Mouse (Mus musculus) T-helper 2 cell (primary cell): ENCODE measurements around the gene Rps15.

Experiments
- in situ Hi-C: fragments of 300-600 bp; cut with MboI, MseI; formaldehyde crosslinking; loops from one replicate; pipeline ENCODE4 v1.15.1; 2025; ENCODE audit warnings: high pct_unique_total_duplicates

Rps15 gene

DNA sequence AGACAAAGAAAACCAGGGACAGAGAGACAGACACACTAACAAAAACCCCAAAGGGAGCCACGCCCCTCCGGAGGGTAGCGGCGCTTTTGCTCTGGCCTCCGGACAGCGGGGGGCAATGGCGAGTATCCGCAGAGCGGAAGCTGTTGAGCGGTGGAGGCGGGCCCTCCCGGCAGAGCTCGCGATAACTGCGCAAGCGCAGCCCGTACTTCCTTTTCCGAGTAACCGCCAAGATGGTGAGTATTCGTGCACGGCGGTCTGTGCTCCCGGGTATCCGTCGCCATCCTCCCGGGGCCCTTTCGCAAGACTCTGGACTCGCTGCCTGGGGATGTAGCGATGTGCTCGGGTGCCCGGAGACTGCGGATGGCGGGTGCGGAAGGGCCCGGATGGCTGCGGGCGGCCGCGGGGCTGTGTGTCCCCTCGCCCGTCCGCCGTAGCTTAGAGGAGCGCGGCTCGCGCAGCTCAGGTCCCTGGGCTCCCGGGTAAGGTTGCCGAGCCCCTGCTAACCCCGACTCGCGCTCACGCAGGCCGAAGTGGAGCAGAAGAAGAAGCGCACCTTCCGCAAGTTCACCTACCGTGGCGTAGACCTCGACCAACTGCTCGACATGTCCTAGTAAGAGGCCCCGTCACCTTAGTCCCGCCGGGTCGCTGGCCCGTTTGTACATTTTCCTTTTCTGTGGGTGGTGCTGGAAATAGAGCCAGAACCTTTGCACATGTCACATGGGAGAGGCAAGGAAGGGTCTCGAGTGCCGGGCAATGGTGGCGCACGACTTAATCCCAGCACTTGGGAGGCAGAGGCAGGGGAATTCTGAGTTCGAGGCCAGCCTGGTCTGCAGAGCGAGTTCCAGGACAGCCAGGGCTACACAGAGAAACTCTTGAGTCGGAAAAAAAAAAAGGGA is at the start of gene Rps15:
Rps15 (plus strand) TSS at position 203 of the 896 bp plus-strand sequence.
- in situ Hi-C loops, result no loop called here

- in situ Hi-C loops, result no loop called here
Measured at GRCm38 (mm10) chr10:80242607-80243006, 49.6 kb upstream of the Rps15 start.

GRCm38 (mm10) chr10:80244791-80245399 is 47.4 kb upstream of the Rps15 start:
- in situ Hi-C loops, result loop anchor here (5.0 kb wide), 1 partner anchor 68 kb away; the partner anchor contains the start of gene Efna2

DNA sequence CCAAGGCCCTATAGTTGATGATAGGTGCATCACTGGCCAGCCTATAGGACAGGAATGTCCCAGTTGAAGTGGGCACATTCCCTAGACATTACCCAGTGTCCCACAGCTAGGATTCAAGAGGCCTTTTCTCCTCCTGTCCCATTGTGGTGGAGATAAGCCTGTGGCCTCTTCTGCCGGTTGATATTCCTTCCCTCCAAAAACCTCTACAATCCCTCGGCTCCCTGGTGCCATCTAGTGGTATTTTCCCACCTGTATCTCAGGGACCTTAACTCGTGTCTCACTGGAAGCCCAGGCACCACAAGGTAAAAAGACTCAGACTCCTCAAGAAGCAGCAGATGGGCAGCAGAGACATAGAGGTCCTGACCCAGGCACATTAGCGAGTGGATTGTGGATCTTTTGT is 46.7 kb upstream of the Rps15 start:
- in situ Hi-C loops, result loop anchor here (5.0 kb wide), 1 partner anchor 68 kb away; the partner anchor contains the start of gene Efna2

GRCm38 (mm10) chr10:80247849-80248248 is 44.4 kb upstream of the Rps15 start:
- in situ Hi-C loops, result loop anchor here (5.0 kb wide), 1 partner anchor 71 kb away; the partner anchor contains the start of gene Efna2

DNA sequence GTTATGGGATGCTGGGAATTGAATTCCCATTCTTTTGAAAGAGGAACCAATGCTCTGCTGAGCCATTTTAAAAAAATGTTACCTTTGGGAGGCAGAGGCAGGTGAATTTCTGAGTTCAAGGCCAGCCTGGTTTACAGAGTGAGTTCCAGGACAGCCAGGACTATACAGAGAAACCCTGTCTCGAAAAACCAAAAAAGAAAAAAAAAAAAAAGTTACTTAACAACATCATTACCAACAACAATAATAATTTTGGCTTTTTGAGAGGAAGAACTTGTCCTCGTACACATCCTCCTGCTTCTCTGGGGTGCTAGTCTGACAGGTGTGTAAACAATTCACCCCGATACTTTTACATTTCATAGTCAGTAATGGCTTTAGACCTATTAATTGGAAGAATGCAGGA is 43.8 kb upstream of the Rps15 start:
- in situ Hi-C loops, result loop anchor here (5.0 kb wide), 1 partner anchor 71 kb away; the partner anchor contains the start of gene Efna2

DNA sequence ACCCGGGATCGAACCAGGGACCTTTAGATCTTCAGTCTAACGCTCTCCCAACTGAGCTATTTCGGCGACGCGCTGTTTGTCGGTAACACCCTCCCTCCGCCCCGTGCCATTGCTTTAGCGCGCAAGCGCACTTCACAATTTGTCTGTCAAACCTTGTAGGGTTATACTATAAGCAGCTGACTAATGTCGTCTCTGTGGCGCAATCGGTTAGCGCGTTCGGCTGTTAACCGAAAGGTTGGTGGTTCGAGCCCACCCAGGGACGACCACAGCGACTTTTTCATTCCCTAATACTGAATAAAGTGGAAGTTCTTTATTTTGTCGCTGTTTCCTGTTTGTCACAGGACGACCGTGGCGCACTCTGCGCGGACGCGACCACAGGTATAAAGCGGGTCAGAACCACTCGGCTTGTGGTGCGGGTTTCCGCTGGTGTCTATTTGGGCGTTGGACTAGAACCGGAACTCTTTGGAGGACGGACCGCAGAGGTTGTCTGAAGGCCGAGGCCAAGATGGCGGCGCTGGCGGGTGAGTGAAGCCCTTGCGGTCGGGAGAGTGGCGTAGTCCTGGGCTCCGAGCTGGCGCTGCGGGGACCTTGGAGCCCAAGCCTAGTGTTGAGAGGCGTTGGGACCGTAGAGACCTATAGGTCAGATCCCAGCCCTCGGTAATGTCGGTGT is 43.1 kb upstream of the Rps15 start, which contains the start of gene Ndufs7:
Ndufs7 (plus strand) TSS at position 151 of the 670 bp plus-strand sequence.
- in situ Hi-C loops, result loop anchor here (5.0 kb wide), 1 partner anchor 72 kb away; the partner anchor contains the start of gene Efna2

DNA sequence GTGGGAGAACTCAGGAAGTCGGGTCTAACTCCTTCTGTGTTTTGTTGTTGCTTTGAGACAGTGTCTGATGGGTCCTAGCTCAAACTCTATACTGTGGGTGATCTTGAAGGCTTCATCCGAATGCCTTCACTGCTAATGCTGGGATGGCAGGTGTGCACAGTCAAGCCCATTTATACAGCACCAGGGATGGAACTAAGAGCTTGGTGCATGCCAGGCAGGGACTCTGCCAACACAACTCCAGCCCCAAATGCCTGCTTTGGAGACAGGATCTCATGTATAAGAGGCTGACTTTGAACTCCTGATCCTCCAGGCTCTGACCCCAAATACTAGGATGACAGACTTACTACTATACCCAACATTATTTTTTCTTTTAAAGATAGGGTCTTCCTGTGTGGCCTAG is 42.2 kb upstream of the Rps15 start:
- in situ Hi-C loops, result no loop called here

DNA sequence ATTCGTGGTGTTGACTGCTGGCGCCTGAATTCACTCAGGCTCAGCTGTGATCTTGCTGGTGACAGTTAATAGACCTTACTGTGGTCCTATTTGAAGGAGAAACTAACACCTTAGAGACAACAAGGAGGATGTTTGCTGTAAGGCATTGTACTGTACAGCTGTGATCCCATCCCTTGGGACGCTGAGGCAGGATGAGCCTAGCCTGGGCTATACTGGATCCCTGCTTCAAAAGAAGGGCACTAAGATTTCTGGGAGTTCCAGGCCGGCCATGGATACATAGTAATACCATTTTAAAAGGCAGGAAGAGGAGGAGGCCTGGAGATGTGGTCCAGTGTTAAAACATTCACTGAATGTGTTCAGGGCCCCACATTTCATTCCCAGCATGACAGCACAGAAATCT is 41.7 kb upstream of the Rps15 start:
- in situ Hi-C loops, result no loop called here

DNA sequence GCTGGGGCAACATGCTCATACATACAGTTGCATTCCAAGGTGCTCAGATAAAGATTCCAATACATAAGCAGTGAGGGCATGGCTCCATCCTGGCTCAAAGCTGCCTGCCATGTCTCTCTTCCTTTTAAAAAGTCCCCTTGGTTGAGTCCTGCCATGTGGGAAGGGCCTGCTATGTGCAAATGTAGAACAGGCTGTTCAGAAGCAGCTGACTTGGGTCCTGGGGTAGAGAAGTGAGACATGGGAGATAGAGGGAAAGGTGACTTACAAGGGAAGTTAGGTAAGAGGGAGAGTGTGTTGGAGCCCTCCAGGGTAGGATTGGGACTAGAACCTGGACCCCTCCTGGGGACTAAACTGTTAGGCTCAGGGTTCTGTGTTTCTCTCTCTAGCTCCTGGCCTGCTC is 40.2 kb upstream of the Rps15 start:
- in situ Hi-C loops, result no loop called here

GRCm38 (mm10) chr10:80252493-80253274 is 39.6 kb upstream of the Rps15 start:
- in situ Hi-C loops, result no loop called here

DNA sequence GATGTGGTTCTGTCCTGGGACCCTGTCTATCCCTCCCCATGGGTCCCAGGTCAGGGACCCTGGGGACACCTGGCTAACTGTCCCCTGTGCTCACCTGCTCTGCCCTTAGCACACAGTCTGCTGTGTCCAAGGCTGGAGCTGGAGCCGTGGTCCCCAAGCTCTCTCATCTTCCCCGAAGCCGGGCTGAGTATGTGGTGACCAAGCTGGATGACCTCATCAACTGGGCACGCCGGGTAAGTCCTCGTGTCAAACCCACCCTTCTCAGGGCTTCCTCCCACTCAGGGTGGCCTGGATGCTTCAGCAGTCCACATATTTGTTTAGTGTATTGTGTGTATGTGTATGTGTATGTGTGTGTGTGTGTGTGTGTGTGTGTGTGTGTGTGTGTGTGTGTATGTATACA is 38.7 kb upstream of the Rps15 start:
- in situ Hi-C loops, result no loop called here

GRCm38 (mm10) chr10:80254331-80255297 is 37.6 kb upstream of the Rps15 start:
- in situ Hi-C loops, result no loop called here

GRCm38 (mm10) chr10:80255881-80256535 is 36.2 kb upstream of the Rps15 start:
- in situ Hi-C loops, result no loop called here

GRCm38 (mm10) chr10:80257936-80258335 is 34.3 kb upstream of the Rps15 start:
- in situ Hi-C loops, result no loop called here

DNA sequence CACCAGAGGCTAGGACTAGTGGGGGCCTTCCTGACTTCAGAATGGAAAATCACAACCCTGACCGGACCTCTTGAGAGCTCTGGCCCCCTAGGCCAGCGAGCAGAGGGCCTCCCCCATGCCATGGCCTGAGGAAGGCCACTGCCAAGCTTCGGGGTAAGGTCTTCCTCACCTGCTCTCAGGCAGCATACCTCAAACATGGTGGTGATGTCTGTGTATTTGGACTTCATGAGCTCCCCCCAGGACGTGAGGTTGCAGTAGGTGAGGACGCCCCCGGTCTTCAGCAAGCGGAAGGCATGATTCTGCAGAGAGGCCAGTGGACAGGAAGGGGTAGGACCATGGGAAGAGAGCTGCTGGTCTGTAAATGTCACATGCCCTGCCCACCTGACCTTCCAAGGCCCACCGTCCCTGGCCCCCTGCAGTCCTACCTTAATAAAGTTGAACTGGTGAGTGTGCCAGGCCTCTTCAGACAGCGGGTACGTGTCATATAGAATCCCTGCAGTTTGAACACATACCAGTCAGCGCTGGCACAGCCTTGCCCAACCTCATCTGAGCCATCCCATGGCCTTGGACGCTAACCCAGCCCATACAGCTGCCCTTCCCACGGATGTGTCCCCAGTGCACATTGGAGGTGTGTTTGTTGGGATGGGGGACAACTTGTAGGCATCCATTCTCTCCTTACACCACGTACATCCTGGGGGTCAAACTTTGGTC is 33.3 kb upstream of the Rps15 start:
- in situ Hi-C loops, result no loop called here

GRCm38 (mm10) chr10:80259463-80259805 is 32.8 kb upstream of the Rps15 start:
- in situ Hi-C loops, result no loop called here

- in situ Hi-C loops, result no loop called here
Measured at GRCm38 (mm10) chr10:80259861-80260641, 32.2 kb upstream of the Rps15 start.
